Mouse (Mus musculus): ENCODE data around the gene Pear1.

- TF ChIP-seq GATA1 (IDR thresholded peaks at IDR 0.05; ENCODE audit: low read length), result no peak
- TF ChIP-seq TAL1 (IDR thresholded peaks at IDR 0.05; ENCODE audit: low read length), result no peak
Measured at GRCm38 (mm10) chr3:87832109-87832859, 8.2 kb upstream of the Pear1 start.
